Mouse (Mus musculus) lung, adult 2 months (tissue): Measurements from ENCODE around the gene Gm10490.

Experiments
- CTCF ChIP-seq: fragments of 200-500 bp; IDR thresholded peaks from 2 replicates; pipeline ENCODE4 v1.5.1; 2011; ENCODE audit warnings: mild to moderate bottlenecking, low read length, control low read depth; ENCODE audit not compliant: insufficient read depth
- POLR2A ChIP-seq: fragments of 200-500 bp; IDR thresholded peaks from 2 replicates; pipeline ENCODE4 v1.6.1; 2011; ENCODE audit warnings: low read depth, mild to moderate bottlenecking, control low read depth, low read length, borderline replicate concordance; ENCODE audit errors: extremely low read depth

DNA sequence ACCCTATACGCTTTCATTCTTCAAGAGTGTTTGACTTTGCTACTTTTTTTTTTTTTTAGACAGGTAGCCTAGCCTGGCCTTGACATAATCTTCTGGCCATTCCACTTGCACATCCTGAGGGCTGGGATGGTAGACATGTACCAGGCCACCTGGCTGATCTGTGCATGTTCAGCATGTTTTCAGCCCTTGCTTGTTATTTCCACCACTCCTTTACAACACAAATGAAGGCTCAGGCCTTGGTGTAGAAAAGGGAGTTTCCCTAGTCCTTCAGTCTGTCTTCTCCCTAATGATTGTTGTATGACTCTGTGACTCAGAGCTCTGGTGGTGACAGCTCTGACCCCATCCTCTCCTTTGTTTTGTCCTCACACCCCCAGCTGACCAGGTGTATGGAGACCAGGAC, 42.2 kb upstream of the Gm10490 start:
- no peak for TF ChIP-seq CTCF
- TF ChIP-seq POLR2A, result no peak
